Mouse (Mus musculus): ENCODE measurements at regions not wholly inside any gene's neighbourhood (a gene's known extent, or its start where the extent isn't known, plus 50 kb on each side); places are given as distances from the start of the nearest gene placed in this dataset.

DNA sequence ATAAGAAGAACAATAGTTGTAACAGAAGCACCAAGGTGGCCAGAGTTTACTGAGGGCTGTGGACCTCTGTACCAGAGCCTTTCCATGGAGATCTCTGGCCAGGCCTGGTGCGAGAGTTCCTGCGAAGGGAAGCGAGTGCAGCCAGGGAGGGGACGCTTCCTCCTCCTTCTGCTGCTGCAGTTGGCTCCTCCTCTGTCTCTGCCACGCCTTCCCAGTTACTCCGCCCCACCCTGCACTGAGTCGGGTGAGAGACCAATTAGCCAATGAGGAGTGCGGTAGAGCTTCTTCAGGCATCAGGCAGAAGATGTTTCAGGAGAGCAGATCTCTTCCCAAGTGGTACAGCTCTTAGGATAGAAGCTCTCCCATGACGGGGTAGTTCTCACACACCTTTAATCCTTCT, 69.2 kb upstream of the Epb41l3 start:
- WGBS, result 29% methylated on average over 9 of the region's 9 CpGs
- no peak for TF ChIP-seq CTCF (IDR thresholded peaks at IDR 0.05; ENCODE audit: low read depth)
- H3K36me3 ChIP-seq (ENCODE audit: insufficient read depth), result no peaks in the 10 kb centered on the region
- no peak overlapping the region for H3K4me2 ChIP-seq
- H3K4me3 ChIP-seq (ENCODE audit: low read depth, low read length), result no peak overlapping the region
- peak; percentile 75 for ATAC-seq (ENCODE audit: insufficient read depth)
- H3K4me1 ChIP-seq (ENCODE audit: insufficient read depth), result no peaks in the 10 kb centered on the region
- H3K27ac ChIP-seq (ENCODE audit: low read depth), result no peak overlapping the region
- no peaks in the 10 kb centered on the region for H3K9me3 ChIP-seq (ENCODE audit: low read depth, low read length)
- peak; percentile 31 for DNase-seq
- H3K9ac ChIP-seq, result no peak overlapping the region
- H3K27me3 ChIP-seq (ENCODE audit: insufficient read depth, low read length), result no peaks in the 10 kb centered on the region
